Comparison of ENCODE assay signal across 21 mouse cellular contexts in the genomic region with DNA sequence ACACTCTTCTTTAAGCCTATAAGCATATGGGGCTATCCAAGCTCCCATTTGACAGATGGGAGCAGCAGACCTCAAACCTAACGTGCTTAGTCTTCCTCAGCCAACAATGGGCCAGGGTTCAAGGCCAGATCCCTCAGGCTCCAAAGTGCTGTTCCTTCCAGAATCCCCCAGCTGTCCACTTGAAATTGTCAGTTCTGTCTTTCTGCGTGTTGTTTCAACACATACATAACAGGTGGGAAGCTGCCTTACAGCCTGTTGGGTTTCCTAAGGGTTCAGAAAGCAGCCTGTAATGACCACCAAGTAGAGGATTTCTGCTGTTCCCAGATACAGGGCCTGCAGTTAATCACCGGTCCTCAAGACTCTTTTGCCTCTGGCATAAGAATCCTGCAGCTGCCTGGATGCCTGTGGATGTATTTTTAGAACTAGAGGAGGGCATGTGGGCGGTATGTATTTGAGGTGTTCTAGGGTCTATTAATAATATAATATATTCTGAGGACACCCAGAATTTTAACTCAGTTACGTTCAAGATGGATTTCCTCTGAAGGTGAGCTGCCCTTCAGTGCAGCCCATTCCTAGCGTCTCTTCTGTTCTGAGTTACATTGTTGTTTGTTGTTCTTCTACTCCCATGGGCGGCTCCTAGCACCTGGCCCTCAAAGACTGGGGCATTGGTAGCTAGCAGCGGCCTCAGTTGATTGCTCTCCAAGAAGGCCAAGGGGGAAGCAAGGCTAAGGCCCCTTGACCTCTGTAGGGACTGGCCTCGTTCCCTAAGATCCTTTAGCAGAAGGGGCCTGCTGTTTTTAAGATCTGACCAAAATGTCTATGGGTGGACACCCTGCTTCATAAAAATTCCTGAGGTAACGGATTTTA. TPM values are rescaled to one million over a fixed set of nuclear protein-coding genes. Genes with fewer than 3 reads are reported as not detected.
DNase-seq lines count a peak whose midpoint lies in the region; ATAC-seq and TF ChIP-seq lines count a peak whose summit lies in the region.
"Had no signal": no experiment of that assay in that cellular context is flagged by ENCODE, and none has a peak within 500 bp of the region (broad histone marks: within the 10 kb centered on the region; RNA-seq: fewer than 3 reads in every experiment).

No protein-coding gene starts in this region.

- WGBS in heart, embryonic 14.5 days = 49% methylated on average over 10 of the region's 10 CpGs
- 49% methylated on average over 10 of the region's 10 CpGs for WGBS in heart, embryonic 16.5 days

- no peak overlapping the region for H3K4me3 ChIP-seq in gastrocnemius, adult 2 months
- H3K4me3 ChIP-seq in heart, embryonic 14.5 days (ENCODE audit: control insufficient read depth in 1 of 2, insufficient read depth in 1 of 2, low read depth in 1 of 2, low read length in 2 of 2) = no peak overlapping the region
- no peak overlapping the region for H3K4me3 ChIP-seq in heart, embryonic 16.5 days (ENCODE audit: low read length)
- H3K4me3 ChIP-seq: hindbrain, embryonic 10.5 days; limb, embryonic 13.5 days; liver, embryonic 15.5 days; midbrain, embryonic 12.5 days; neural tube, embryonic 13.5 days had no signal

- peak overlapping the region; percentile 86 for H3K27ac ChIP-seq in gastrocnemius, adult 2 months
- H3K27ac ChIP-seq in heart, embryonic 14.5 days (replicated peaks in 1 of 2; ENCODE audit: control insufficient read depth in 1 of 2, insufficient read depth in 1 of 2, low read depth in 2 of 2, low read length in 2 of 2) = peak overlapping the region; percentile 64 to 85
- peak overlapping the region; percentile 65 for H3K27ac ChIP-seq in heart, embryonic 16.5 days (ENCODE audit: low read length)
- H3K27ac ChIP-seq: hindbrain, embryonic 10.5 days; limb, embryonic 13.5 days; liver, embryonic 15.5 days; midbrain, embryonic 12.5 days; neural tube, embryonic 13.5 days had no signal

- no peaks in the 10 kb centered on the region for H3K36me3 ChIP-seq in heart, embryonic 14.5 days (ENCODE audit: control insufficient read depth, insufficient read depth, low read length)
- H3K36me3 ChIP-seq in heart, embryonic 16.5 days (ENCODE audit: control insufficient read depth, insufficient read depth) = no peaks in the 10 kb centered on the region
- H3K36me3 ChIP-seq: hindbrain, embryonic 10.5 days; limb, embryonic 13.5 days; liver, embryonic 15.5 days; midbrain, embryonic 12.5 days; neural tube, embryonic 13.5 days had no signal

- no peaks in the 10 kb centered on the region for H3K27me3 ChIP-seq in heart, embryonic 14.5 days (ENCODE audit: control insufficient read depth, insufficient read depth, low read length)
- no peaks in the 10 kb centered on the region for H3K27me3 ChIP-seq in heart, embryonic 16.5 days (ENCODE audit: control insufficient read depth, insufficient read depth, low read length)
- H3K27me3 ChIP-seq: limb, embryonic 13.5 days; liver, embryonic 15.5 days; midbrain, embryonic 12.5 days; neural tube, embryonic 13.5 days had no signal

- peak overlapping the region; percentile 28; the same call in 1 of the 2 replicates for H3K9ac ChIP-seq in heart, embryonic 14.5 days (ENCODE audit: low read length)
- no peak overlapping the region for H3K9ac ChIP-seq in heart, embryonic 16.5 days (ENCODE audit: low read length)
- H3K9ac ChIP-seq: limb, embryonic 13.5 days; liver, embryonic 15.5 days; midbrain, embryonic 12.5 days; neural tube, embryonic 13.5 days had no signal

- intact Hi-C loops in gastrocnemius, adult 2 months (cut with DNase I) = loop anchor here (1.0 kb wide), 1 partner anchor 37 kb away; no protein-coding TSS in a partner anchor
- intact Hi-C loops in gastrocnemius, postnatal 36 days (cut with DNase I) = loop anchor here (5.0 kb wide), 1 partner anchor 38 kb away; no protein-coding TSS in a partner anchor

- TF ChIP-seq CTCF in gastrocnemius, adult 2 months (IDR thresholded peaks at IDR 0.05) = no peak

- no peak for ATAC-seq in heart, embryonic 14.5 days (ENCODE audit: insufficient number of reproducible peaks, insufficient read depth, low FRiP score, low read depth)
- 0 out of 2 replicates have a peak, but pooled peaks have one; percentile 41 for ATAC-seq in heart, embryonic 16.5 days (replicated peaks; ENCODE audit: extremely low read depth, insufficient read depth, low FRiP score)
- ATAC-seq: forebrain, embryonic 14.5 days had no signal

- DNase-seq in gastrocnemius, adult 2 months = no peak
- no peak for DNase-seq in gastrocnemius, postnatal 36 days
- DNase-seq in heart, adult 8-10 months (ENCODE audit: low spot score) = no peak
- DNase-seq in brain, adult 2 months (ENCODE audit: low read depth, low spot score) = peak; percentile 42
- no peak for DNase-seq in thymus, postnatal 14 days
- DNase-seq: adrenal gland, postnatal 14 days; cerebellum, adult 11-12 months; gastrocnemius, postnatal 14 days; kidney, adult 18-20 months; kidney, postnatal 14 days; right cerebral cortex, postnatal 14 days had no signal

- H3K4me2 ChIP-seq in heart, embryonic 14.5 days (ENCODE audit: low read length) = 0 out of 2 replicates have a peak overlapping the region, but pooled peaks have one; percentile 8
- H3K4me2 ChIP-seq in heart, embryonic 16.5 days (ENCODE audit: low read depth, low read length) = no peak overlapping the region
- H3K4me2 ChIP-seq: limb, embryonic 13.5 days; liver, embryonic 15.5 days; midbrain, embryonic 12.5 days; neural tube, embryonic 13.5 days had no signal

- no peaks in the 10 kb centered on the region for H3K9me3 ChIP-seq in heart, embryonic 14.5 days (ENCODE audit: control insufficient read depth, low read length)
- no peaks in the 10 kb centered on the region for H3K9me3 ChIP-seq in heart, embryonic 16.5 days (replicated peaks; ENCODE audit: control insufficient read depth, low read length)
- H3K9me3 ChIP-seq: hindbrain, embryonic 10.5 days; limb, embryonic 13.5 days; liver, embryonic 15.5 days; midbrain, embryonic 12.5 days; neural tube, embryonic 13.5 days had no signal

- H3K4me1 ChIP-seq in heart, embryonic 14.5 days (ENCODE audit: control insufficient read depth in 2 of 2, insufficient read depth in 2 of 2, low read length in 2 of 2) = peaks cover 17 to 35% of the 10 kb centered on the region in 2 experiments
- peaks cover 37% of the 10 kb centered on the region for H3K4me1 ChIP-seq in heart, embryonic 16.5 days (ENCODE audit: control insufficient read depth, insufficient read depth, low read length)
- H3K4me1 ChIP-seq: midbrain, embryonic 12.5 days had no signal

RNA-seq across cellular contexts. Expression of a gene that starts 41.0 kb away (rescaled TPM):
- total RNA-seq in gastrocnemius, adult 2 months (2021) = 1 to 10 TPM; 3.1 to 7.8 TPM
- 1 to 10 TPM; 2.8 to 3.8 TPM for total RNA-seq in gastrocnemius, postnatal 36 days (2021)
- polyA plus RNA-seq in heart, embryonic 14.5 days (2014; fragmentation: Nextera tagmentation; extraction: Ambion mirVana) = 0.95 and 1.0 TPM in 2 replicates
- total RNA-seq in heart, adult 8-10 months (2022) = 10 to 100 TPM in 2 of 4 experiments, 1 to 10 TPM in 2; 7.9 to 12.2 (median 9.7) TPM
- 0.66 and 0.75 TPM in 2 replicates for polyA plus RNA-seq in heart, embryonic 16.5 days (2015; fragmentation: Nextera tagmentation; extraction: Ambion mirVana)
- total RNA-seq: CH12.LX, MEL had no signal
